Mouse (Mus musculus): ENCODE results near the gene Itprid2.
A peak's percentile ranks its signal among the peaks of the same experiment; 100 is the strongest.
"Not testable (repeated sequence)": the region's sequence is repeated elsewhere in the genome, so short reads cannot be mapped to it uniquely, and the experiment has no call there.

Gene Itprid2

DNA sequence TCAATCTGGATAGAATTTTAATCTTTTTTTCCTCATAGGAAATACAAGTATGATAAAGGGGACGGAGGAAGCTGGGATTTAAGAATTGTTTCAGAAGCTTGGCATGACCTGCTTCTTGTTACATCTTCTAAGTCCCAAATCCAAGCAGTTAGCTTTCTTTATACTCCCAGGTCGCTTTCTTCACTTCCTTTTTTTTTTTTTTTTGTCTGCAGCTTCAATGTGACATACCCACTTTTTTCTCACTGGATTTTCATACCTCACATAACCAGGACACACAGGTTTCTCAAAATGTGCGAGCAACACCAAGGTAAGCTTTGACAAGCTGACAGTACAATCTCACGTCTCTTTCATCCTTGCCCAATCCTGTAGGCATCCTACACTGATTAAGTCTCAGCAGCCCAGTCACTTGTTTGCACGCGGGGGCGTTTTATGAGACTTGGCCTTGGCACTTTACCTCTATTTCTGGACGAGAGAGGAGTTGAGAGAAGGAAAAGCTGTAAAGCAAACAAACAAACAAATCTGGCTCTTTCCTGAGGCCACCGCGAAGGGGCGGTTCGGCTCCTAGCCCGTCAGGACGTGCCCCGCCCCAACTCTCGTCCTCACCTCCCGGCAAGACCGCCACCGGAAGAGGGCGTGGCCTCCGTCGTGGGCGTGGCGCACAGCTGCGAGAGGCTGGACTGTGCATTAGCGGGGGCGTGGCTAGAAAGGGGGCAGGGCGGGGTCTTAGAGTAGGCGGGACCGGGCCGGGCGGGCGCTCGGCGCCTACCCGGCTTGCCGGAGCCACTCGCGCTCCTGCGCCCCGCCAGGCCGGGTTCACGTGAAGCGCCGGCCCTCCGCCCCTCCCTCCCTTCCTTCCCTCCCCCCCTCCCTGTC lies at the start of gene Itprid2:
Gene Itprid2 (plus strand): TSS at position 825 of the 873 bp plus-strand sequence.
- peak; percentile 99 for DNase-seq

GRCm38 (mm10) chr2:79596177-79596576 lies 39.0 kb upstream of the Itprid2 start:
- no peak for DNase-seq

DNA sequence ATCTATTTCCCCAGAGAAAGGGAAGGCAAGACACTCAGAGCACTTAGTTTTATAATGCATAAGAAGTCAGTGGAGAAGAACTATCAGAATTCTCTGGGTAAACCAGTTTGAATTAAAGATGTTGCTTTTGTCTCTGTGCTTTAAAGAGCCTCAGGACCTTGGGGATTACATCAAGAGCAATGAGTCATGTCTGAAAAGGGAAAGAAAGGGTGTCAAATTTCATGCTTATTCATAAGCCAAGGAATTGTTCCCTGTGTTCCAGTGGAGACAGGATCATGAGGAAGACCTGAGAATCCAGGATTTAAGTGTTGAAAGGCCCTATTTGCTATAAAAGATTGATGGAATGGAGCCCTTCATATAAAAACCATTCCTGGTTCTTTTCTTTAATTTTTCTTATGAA lies 38.1 kb upstream of the Itprid2 start:
- DNase-seq, result no peak

DNA sequence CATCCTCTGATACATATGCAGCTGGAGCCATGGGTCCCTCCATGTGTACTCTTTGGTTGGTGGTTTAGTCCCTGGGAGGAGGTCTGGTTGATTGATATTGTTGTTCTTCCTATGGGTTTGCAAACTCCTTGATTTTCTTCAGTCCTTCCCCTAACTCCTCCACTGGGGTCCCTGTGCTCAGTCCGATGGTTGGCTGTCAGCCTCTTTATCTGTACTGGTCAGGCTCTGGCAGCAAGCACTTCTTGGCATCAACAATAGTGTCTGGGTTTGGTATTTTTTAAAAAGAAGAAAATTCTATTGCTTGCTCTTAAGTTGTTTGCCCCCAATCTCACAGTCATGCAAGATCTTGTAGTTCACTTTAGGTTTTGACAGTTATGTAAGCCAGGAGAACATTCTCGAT lies 34.0 kb upstream of the Itprid2 start:
- not testable (repeated sequence) for DNase-seq

GRCm38 (mm10) chr2:79601691-79602116 lies 33.4 kb upstream of the Itprid2 start:
- peak; percentile 6 for DNase-seq

- no peak for DNase-seq
Observed at GRCm38 (mm10) chr2:79602306-79602705, 32.8 kb upstream of the Itprid2 start.

DNA sequence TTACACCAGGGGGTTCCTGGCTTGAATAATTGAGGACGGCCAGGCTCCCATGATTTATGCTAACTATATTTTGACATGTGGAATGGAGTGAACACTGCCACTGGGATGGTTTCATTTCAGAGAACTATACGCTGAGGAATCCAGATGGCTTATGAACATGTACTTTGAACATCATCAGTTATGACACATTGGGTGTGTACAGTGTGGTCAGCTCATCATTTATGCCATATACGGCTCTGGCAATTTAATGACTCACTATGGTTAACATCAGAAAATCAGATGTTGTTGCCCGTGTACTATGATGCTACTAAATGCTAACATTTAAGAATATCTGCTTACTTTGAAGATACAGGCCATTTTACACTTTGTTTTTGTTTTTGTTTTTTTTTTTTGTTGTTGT lies 31.8 kb upstream of the Itprid2 start:
- DNase-seq, result no peak

GRCm38 (mm10) chr2:79606033-79606432 lies 29.1 kb upstream of the Itprid2 start:
- peak; percentile 34 for DNase-seq

DNA sequence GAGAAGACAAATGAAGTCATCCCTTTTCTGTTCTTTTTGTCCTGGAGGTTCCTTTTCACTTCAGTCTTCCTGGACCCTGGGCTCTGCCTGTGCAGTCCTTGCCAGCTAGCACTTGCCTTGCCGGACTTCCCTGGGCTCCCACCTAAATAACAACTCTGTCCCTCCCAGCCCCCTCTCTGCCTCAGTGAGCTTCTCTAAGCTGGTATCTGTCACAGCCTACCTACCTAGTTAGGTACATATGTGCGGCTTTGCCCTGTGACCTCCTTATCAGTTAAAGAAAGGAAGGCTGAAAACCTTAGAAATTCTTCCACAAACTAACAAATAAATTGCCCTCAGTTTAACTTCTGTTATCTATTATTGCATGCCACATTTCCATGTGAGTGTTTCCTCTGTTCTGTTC lies 28.0 kb upstream of the Itprid2 start:
- no peak for DNase-seq

- peak; percentile 18 for DNase-seq
Observed at GRCm38 (mm10) chr2:79608301-79609074, 26.7 kb upstream of the Itprid2 start.

DNA sequence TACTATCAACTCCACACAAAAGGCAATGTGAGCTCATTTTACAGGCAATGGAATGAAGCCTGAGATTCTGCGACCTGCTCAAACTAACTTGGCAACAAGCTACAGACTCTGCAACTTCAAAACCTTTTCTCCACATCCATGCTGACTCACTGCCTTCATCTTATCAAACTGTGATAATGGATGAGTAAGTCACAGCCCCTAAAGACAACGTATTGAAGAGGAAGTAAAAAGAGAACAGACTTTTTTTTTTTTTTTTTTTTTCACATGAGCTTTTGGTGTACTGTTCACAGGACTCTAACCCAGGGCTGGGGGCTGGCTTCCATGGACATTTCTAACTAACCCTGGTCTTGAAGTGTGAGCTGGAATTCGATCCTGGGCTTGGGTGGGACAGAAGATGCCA lies 24.3 kb upstream of the Itprid2 start:
- no peak for DNase-seq

- no peak for DNase-seq
Observed at GRCm38 (mm10) chr2:79618145-79618544, 17.0 kb upstream of the Itprid2 start.

- peak; percentile 29 for DNase-seq
Observed at GRCm38 (mm10) chr2:79618614-79619568, 16.3 kb upstream of the Itprid2 start.

DNA sequence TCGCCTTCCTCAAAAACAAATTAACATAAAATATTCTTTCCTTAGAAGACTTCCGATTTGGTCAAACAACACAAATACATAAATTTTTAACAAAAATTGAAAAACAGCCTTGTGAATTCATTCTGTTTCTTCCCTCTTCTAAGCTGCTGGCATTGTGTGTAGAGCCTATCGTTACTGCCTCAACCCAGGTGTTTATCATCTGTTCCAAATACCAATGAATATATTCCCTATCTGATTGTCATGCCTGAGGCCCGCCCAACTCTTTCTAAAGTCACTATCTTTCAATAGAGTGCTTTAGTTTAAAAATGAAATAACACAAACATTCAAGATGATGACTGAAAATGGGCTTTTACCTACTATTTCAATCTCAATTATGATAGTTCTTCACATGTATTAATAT lies 11.9 kb upstream of the Itprid2 start:
- DNase-seq, result no peak

- DNase-seq, result no peak
Observed at GRCm38 (mm10) chr2:79627624-79628023, 7.5 kb upstream of the Itprid2 start.

DNA sequence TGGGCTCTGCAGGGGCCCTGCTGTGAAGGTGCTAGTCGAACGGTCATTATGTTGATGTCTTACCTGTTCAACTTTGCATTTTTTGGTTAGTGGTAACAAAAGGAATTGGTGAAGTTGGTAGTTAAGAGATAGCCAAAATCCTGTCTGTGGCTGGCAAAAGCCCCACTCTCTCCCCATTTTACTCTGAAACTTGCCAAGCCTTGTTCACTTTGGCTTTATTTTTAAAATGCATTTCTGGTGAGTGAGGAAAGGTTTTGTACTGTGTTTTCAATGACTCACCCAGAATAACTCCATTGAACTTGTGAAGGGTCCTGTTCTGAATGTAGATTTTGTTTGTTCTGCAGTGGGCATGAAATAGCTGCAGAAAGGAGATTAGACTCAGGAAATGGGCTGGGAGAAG lies 4.9 kb upstream of the Itprid2 start:
- DNase-seq, result no peak

- DNase-seq, result peak; percentile 72
Observed at GRCm38 (mm10) chr2:79635426-79636291, 507 bp downstream of the Itprid2 start.

- DNase-seq, result no peak
Observed at GRCm38 (mm10) chr2:79638924-79639323, 3.8 kb downstream of the Itprid2 start.

- DNase-seq, result peak; percentile 88
Observed at GRCm38 (mm10) chr2:79646237-79646688, 11.1 kb downstream of the Itprid2 start.

GRCm38 (mm10) chr2:79647094-79647493 lies 11.9 kb downstream of the Itprid2 start:
- no peak for DNase-seq

- no peak for DNase-seq
Observed at GRCm38 (mm10) chr2:79647728-79648127, 12.6 kb downstream of the Itprid2 start.

DNA sequence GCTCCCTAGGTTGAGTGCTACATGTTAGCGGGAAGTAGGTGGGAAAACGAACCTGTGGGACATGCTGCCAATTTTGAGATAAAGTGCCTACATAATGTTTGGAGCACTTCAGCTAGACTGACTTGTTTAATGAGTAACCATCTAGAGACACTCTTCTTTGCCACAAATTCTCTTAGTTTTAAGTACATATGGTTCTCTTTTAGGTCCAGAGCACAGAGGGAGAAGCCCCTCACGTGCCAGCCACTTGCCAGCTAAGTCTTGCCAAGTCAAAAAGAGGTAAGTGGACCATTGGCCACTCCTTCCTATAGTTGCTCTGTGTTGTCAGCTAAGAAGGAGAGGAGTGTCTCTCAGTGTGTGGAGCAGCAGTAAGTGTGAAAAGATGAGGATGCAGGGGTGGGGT lies 16.0 kb downstream of the Itprid2 start:
- peak; percentile 67 for DNase-seq

Measured in lung, postnatal 36 days (tissue).